Mouse (Mus musculus): ENCODE data around the gene Abat. TPM values are rescaled to one million over a fixed set of nuclear protein-coding genes. Genes with fewer than 3 reads are reported as not detected.
A peak's percentile ranks its signal among the peaks of the same experiment; 100 is the strongest.

Abat gene
- polyA plus RNA-seq, 1 experiment from 2014 or later, result 22.4 TPM

GRCm38 (mm10) chr16:8578326-8578725 is 65.1 kb downstream of the Abat start:
- Histone ChIP-seq H3K4me2 (no peak overlapping the region), H3K27ac (no peak overlapping the region), H3K27me3 (no peaks in the 10 kb centered on the region), H3K9ac (no peak overlapping the region), H3K4me1 (no peaks in the 10 kb centered on the region), H3K36me3 (0 out of 2 replicates have a peak, but pooled peaks cover 6% of the 10 kb centered on the region), H3K9me3 (no peaks in the 10 kb centered on the region), H3K4me3 (no peak overlapping the region)
- no peak for ATAC-seq (ENCODE audit: borderline replicate concordance, extremely low read depth, low FRiP score, low TSS enrichment)
- 78% methylated on average over 4 of the region's 4 CpGs for WGBS

DNA sequence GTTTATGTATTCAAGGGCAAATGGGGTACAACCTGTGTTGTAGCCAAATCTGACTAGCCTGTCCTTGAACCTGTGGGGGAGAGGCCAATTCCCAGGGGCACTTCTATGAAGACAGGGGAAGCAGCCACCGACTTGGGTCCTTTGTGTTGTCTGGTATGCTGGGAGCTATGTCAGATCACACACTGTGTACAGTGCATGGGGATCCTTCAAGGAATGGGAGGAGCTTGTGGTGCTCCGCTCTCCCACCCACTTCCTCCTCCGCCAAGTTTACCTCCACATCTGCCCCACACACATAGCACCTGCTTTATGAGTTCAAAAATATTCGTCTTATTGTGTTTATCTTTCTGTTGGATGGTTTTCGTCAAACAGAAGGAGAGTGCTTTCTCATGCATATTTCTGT is 66.3 kb downstream of the Abat start:
- Histone ChIP-seq H3K4me1 (no peaks in the 10 kb centered on the region), H3K4me2 (no peak overlapping the region), H3K9me3 (no peaks in the 10 kb centered on the region), H3K36me3 (0 out of 2 replicates have a peak, but pooled peaks cover 6% of the 10 kb centered on the region), H3K27ac (no peak overlapping the region), H3K4me3 (no peak overlapping the region), H3K27me3 (no peaks in the 10 kb centered on the region), H3K9ac (no peak overlapping the region)
- WGBS, result 57% methylated on average over 5 of the region's 5 CpGs
- ATAC-seq (ENCODE audit: borderline replicate concordance, extremely low read depth, low FRiP score, low TSS enrichment), result no peak; the same call in 1 of the 2 replicates

GRCm38 (mm10) chr16:8581661-8582239 is 68.5 kb downstream of the Abat start:
- H3K27ac ChIP-seq, result no peak overlapping the region
- H3K9me3 ChIP-seq, result no peaks in the 10 kb centered on the region
- 92% methylated on average over 6 of the region's 6 CpGs for WGBS
- H3K4me1 ChIP-seq, result no peaks in the 10 kb centered on the region
- no peak overlapping the region for H3K4me2 ChIP-seq
- H3K4me3 ChIP-seq, result no peak overlapping the region
- no peaks in the 10 kb centered on the region for H3K27me3 ChIP-seq
- 0 out of 2 replicates have a peak, but pooled peaks cover 6% of the 10 kb centered on the region for H3K36me3 ChIP-seq
- ATAC-seq (ENCODE audit: borderline replicate concordance, extremely low read depth, low FRiP score, low TSS enrichment), result no peak
- no peak overlapping the region for H3K9ac ChIP-seq

DNA sequence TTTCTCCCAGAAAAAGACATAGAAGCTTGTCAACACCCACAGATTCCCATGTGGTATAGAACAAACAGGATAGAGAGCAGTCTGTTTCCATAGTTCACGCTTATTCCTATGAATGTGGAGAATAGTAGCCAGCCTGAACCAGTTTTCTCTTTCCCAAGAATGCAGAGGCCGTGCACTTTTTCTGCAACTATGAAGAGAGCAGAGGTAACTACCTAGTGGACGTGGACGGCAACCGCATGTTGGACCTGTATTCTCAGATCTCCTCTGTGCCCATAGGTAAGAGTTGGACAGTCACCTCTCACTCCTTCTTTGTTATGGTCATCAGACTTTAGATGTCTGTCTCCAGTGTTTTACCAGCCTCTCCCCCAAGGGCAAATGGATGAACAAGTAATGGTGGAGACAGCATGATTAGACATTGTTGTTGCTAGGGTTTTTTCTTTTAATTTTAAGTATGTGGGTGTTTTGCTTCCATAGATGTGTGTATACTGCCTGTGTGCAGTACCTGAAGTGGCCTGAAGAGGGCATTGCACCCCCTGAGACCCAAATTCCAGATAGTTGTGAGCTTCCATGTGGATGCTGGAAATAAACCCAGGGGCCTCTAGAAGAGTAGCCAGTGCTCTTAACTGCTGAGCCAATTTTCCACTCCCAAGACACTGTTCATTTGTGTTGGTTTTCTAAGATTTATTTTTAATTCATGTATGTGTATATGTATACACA is 69.5 kb downstream of the Abat start:
- no peak overlapping the region for H3K9ac ChIP-seq
- H3K9me3 ChIP-seq, result no peaks in the 10 kb centered on the region
- H3K4me3 ChIP-seq, result no peak overlapping the region
- 0 out of 2 replicates have a peak, but pooled peaks cover 6% of the 10 kb centered on the region for H3K36me3 ChIP-seq
- no peaks in the 10 kb centered on the region for H3K4me1 ChIP-seq
- no peak overlapping the region for H3K27ac ChIP-seq
- H3K4me2 ChIP-seq, result no peak overlapping the region
- no peaks in the 10 kb centered on the region for H3K27me3 ChIP-seq
- ATAC-seq (ENCODE audit: borderline replicate concordance, extremely low read depth, low FRiP score, low TSS enrichment), result no peak
- WGBS, result 98% methylated on average over 5 of the region's 5 CpGs

GRCm38 (mm10) chr16:8584248-8584647 is 71.0 kb downstream of the Abat start:
- H3K27ac ChIP-seq, result no peak overlapping the region
- no peaks in the 10 kb centered on the region for H3K27me3 ChIP-seq
- WGBS, result 86% methylated on average over 1 of the region's 1 CpGs
- no peaks in the 10 kb centered on the region for H3K9me3 ChIP-seq
- no peak overlapping the region for H3K9ac ChIP-seq
- ATAC-seq (ENCODE audit: borderline replicate concordance, extremely low read depth, low FRiP score, low TSS enrichment), result no peak
- H3K4me1 ChIP-seq, result no peaks in the 10 kb centered on the region
- H3K4me3 ChIP-seq, result no peak overlapping the region
- H3K36me3 ChIP-seq, result 0 out of 2 replicates have a peak, but pooled peaks cover 6% of the 10 kb centered on the region
- H3K4me2 ChIP-seq, result no peak overlapping the region

GRCm38 (mm10) chr16:8585056-8585455 is 71.8 kb downstream of the Abat start:
- Histone ChIP-seq H3K9ac (no peak overlapping the region), H3K4me3 (no peak overlapping the region), H3K27ac (no peak overlapping the region), H3K36me3 (0 out of 2 replicates have a peak, but pooled peaks cover 6% of the 10 kb centered on the region), H3K9me3 (no peaks in the 10 kb centered on the region), H3K4me1 (no peaks in the 10 kb centered on the region), H3K27me3 (no peaks in the 10 kb centered on the region), H3K4me2 (no peak overlapping the region)
- WGBS, result 75% methylated on average over 5 of the region's 5 CpGs
- ATAC-seq (ENCODE audit: borderline replicate concordance, extremely low read depth, low FRiP score, low TSS enrichment), result no peak

GRCm38 (mm10) chr16:8595411-8595810 is 82.2 kb downstream of the Abat start:
- Histone ChIP-seq H3K9ac (no peak overlapping the region), H3K4me2 (no peak overlapping the region), H3K9me3 (no peaks in the 10 kb centered on the region), H3K36me3 (no peaks in the 10 kb centered on the region), H3K4me1 (no peaks in the 10 kb centered on the region), H3K27ac (no peak overlapping the region), H3K27me3 (no peaks in the 10 kb centered on the region), H3K4me3 (no peak overlapping the region)
- no peak for ATAC-seq (ENCODE audit: borderline replicate concordance, extremely low read depth, low FRiP score, low TSS enrichment)
- 48% methylated on average over 4 of the region's 4 CpGs for WGBS

GRCm38 (mm10) chr16:8596336-8596735 is 83.1 kb downstream of the Abat start:
- no peak overlapping the region for H3K4me2 ChIP-seq
- no peak overlapping the region for H3K27ac ChIP-seq
- H3K4me3 ChIP-seq, result no peak overlapping the region
- no peaks in the 10 kb centered on the region for H3K4me1 ChIP-seq
- H3K36me3 ChIP-seq, result no peaks in the 10 kb centered on the region
- H3K9ac ChIP-seq, result no peak overlapping the region
- no peaks in the 10 kb centered on the region for H3K9me3 ChIP-seq
- H3K27me3 ChIP-seq, result no peaks in the 10 kb centered on the region
- WGBS, result 83% methylated on average over 4 of the region's 4 CpGs
- no peak for ATAC-seq (ENCODE audit: borderline replicate concordance, extremely low read depth, low FRiP score, low TSS enrichment)

DNA sequence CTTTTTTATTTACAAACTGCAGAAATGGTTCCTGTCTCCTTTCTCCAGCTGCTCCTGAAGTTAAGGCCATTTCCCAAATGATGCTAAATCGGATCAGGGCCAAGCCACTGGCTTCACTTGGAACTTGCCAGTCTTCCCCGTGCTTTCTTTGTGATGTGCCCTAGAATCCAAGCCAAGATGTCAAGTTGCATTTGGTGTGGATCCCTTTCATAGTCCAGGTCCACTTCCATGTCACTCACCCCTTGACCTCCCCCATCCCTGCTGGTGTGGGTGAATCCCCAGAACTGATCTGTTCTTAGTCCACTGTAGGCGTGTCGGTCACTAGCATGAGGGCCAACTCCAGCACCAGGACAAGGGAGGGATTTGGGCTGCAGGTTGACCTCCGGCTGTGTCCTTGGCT is 84.3 kb downstream of the Abat start:
- no peak overlapping the region for H3K27ac ChIP-seq
- no peaks in the 10 kb centered on the region for H3K4me1 ChIP-seq
- no peak overlapping the region for H3K4me2 ChIP-seq
- no peaks in the 10 kb centered on the region for H3K9me3 ChIP-seq
- no peak for ATAC-seq (ENCODE audit: borderline replicate concordance, extremely low read depth, low FRiP score, low TSS enrichment)
- 84% methylated on average over 5 of the region's 5 CpGs for WGBS
- no peaks in the 10 kb centered on the region for H3K36me3 ChIP-seq
- no peak overlapping the region for H3K4me3 ChIP-seq
- no peak overlapping the region for H3K9ac ChIP-seq
- no peaks in the 10 kb centered on the region for H3K27me3 ChIP-seq

DNA sequence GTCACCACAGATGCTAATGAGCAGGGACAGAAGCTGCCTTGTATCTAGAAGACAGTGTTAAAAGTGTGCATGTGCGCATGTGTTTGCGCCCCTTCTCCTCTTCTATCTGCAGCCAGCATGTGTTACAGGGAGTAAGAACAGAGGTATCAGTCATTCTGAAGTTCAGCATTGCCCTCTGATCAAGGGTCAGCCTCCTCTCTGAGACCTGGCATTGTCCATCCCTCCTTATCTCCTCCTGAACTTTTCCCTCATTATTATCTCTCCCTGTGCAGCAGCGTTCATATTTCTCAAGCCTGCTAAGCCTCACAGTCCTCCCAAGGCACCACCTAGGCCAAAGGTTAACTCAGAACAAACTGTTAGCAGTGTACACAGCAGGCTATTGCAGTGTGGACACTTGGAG is 90.6 kb downstream of the Abat start:
- H3K9ac ChIP-seq, result no peak overlapping the region
- no peak overlapping the region for H3K27ac ChIP-seq
- no peaks in the 10 kb centered on the region for H3K36me3 ChIP-seq
- no peak overlapping the region for H3K4me3 ChIP-seq
- H3K27me3 ChIP-seq, result no peaks in the 10 kb centered on the region
- 51% methylated on average over 3 of the region's 3 CpGs for WGBS
- no peaks in the 10 kb centered on the region for H3K9me3 ChIP-seq
- H3K4me1 ChIP-seq, result no peaks in the 10 kb centered on the region
- H3K4me2 ChIP-seq, result no peak overlapping the region
- no peak for ATAC-seq (ENCODE audit: borderline replicate concordance, extremely low read depth, low FRiP score, low TSS enrichment)

DNA sequence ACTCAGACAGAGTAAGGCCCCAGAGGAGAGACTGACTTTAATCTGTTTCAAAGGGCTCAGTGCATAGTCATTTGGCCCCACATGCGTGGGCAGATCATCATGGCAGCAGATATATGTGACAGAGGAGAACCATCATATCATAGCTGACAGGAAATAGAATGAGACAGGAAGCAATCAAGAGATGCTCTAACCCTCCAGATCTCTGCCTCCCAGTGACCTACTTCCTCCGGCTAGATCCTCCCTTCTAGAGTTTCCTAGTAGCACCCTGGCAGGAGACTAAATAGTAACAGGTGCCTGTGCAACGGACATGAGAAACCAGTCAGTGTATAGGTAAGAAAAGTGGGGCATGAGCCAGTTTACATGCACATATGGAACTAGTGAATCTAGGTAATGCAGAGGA is 97.2 kb downstream of the Abat start:
- WGBS, result 77% methylated on average over 3 of the region's 3 CpGs
- Histone ChIP-seq H3K4me3 (no peak overlapping the region), H3K4me1 (no peaks in the 10 kb centered on the region), H3K27me3 (no peaks in the 10 kb centered on the region), H3K27ac (no peak overlapping the region), H3K9ac (no peak overlapping the region), H3K36me3 (no peaks in the 10 kb centered on the region), H3K4me2 (no peak overlapping the region), H3K9me3 (no peaks in the 10 kb centered on the region)
- ATAC-seq (ENCODE audit: borderline replicate concordance, extremely low read depth, low FRiP score, low TSS enrichment), result no peak

- peak; percentile 52; the same call in 1 of the 2 replicates for ATAC-seq (ENCODE audit: borderline replicate concordance, extremely low read depth, low FRiP score, low TSS enrichment)
- Histone ChIP-seq H3K27ac (no peak overlapping the region), H3K9ac (no peak overlapping the region), H3K36me3 (no peaks in the 10 kb centered on the region), H3K27me3 (no peaks in the 10 kb centered on the region), H3K4me2 (no peak overlapping the region), H3K4me3 (no peak overlapping the region), H3K4me1 (no peaks in the 10 kb centered on the region), H3K9me3 (no peaks in the 10 kb centered on the region)
- WGBS, result 75% methylated on average over 8 of the region's 8 CpGs
These were observed 99.2 kb downstream of the Abat start for GRCm38 (mm10) chr16:8612214-8613005.
